Mouse (Mus musculus): ENCODE data around the gene Mmp14.

GRCm38 (mm10) chr14:54488350-54488749, 56.9 kb downstream of the Mmp14 start:
- TF ChIP-seq CTCF (IDR thresholded peaks at IDR 0.05; ENCODE audit: low read depth, low read length) (no peak), TAL1 (conservative IDR thresholded peaks at IDR 0.05; ENCODE audit: low read depth, low read length) (no peak), POLR2AphosphoS5 (IDR thresholded peaks at IDR 0.05; ENCODE audit: insufficient replicate concordance, low read depth, low read length) (no peak)
